Mouse (Mus musculus) mature B cell (primary cell): ENCODE data around the gene Mrgpra4.

Experiments used
- in situ Hi-C: fragments of 300-500 bp; cut with MboI; formaldehyde crosslinking; loops from 2 replicates; pipeline ENCODE4 v1.14.3; 2019

The Mrgpra4 gene

DNA sequence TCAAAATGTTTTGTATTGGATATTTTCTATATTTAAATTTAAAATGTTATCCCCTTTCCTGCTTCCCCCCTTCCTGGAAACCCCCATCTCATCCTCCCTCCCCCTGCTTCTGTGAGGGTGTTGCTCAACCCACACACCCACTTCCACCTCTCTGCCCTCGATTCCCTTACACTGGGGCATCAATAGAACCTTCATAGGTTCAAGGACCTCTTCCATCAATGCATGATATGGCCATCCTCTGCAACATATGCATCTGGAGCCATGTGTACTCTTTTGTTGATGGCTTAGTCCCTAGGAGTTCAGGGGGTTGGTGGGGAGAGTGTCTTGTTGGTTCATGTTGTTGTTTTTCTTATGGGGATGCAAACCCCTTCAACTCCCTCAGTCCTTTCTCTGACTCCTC lies at the start of gene Mrgpra4:
Gene Mrgpra4 (minus strand): TSS at position 101 of the 400 bp plus-strand sequence.
- in situ Hi-C loops: no loop called here

- in situ Hi-C loops: no loop called here
These were observed 45.6 kb upstream of the Mrgpra4 start, which contains the start of gene Mrgprx1 for GRCm38 (mm10) chr7:48027497-48027896. TSS of gene Mrgprx1 (minus strand) at chr7:48027597.

DNA sequence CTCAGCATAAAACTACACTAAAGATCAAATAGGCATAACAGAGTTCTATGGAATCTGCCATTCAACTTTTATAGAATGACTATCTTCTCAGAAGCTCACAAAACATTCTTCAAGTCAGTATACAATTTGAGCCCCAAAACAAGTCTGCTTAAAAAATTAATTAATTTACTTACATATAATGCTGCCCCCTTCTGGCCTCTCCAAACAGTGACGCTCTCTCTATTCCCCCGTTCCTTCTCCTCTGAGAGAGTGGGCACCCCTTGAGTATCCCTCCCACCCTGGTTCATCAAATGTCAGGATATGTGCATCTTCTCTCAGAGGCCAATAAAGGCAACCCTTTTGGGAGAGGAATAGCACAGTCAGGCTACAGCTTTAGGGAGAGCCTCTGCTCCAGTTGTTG lies 36.0 kb upstream of the Mrgpra4 start:
- in situ Hi-C loops: no loop called here

- in situ Hi-C loops: no loop called here
These were observed 13.8 kb upstream of the Mrgpra4 start for GRCm38 (mm10) chr7:47995689-47996088.

GRCm38 (mm10) chr7:47986752-47987151 lies 4.9 kb upstream of the Mrgpra4 start:
- in situ Hi-C loops: no loop called here
